In genomic region chr2:103102595-103102994, GRCm38 (mm10) we compare ENCODE assay signal across 19 mouse cellular contexts. TPM values are rescaled to one million over a fixed set of nuclear protein-coding genes. Genes with fewer than 3 reads are reported as not detected.
DNase-seq lines count a peak whose midpoint lies in the region; ATAC-seq and TF ChIP-seq lines count a peak whose summit lies in the region.
"Had no signal": no experiment of that assay in that cellular context is flagged by ENCODE, and none has a peak within 500 bp of the region (broad histone marks: within the 10 kb centered on the region; RNA-seq: fewer than 3 reads in every experiment).

No protein-coding gene starts in this region.

- H3K27me3 ChIP-seq in embryonic facial prominence, embryonic 14.5 days (replicated peaks; ENCODE audit: control insufficient read depth, insufficient read depth, low read length), result no peaks in the 10 kb centered on the region
- H3K27me3 ChIP-seq in embryonic facial prominence, embryonic 10.5 days (replicated peaks; ENCODE audit: low read depth, poor library complexity, severe bottlenecking), result no peaks in the 10 kb centered on the region
- H3K27me3 ChIP-seq in limb, embryonic 14.5 days (ENCODE audit: control insufficient read depth, insufficient read depth, low read length), result no peaks in the 10 kb centered on the region
- no peaks in the 10 kb centered on the region for H3K27me3 ChIP-seq in limb, embryonic 10.5 days (ENCODE audit: low read depth, poor library complexity, severe bottlenecking)
- H3K27me3 ChIP-seq: CH12.LX, Patski had no signal

- TF ChIP-seq POLR2A in limb, embryonic 14.5 days (IDR thresholded peaks at IDR 0.05; ENCODE audit: borderline replicate concordance, extremely low read depth, insufficient read depth, insufficient read length), result no peak

- WGBS in embryonic facial prominence, embryonic 14.5 days, result 60% methylated on average over 5 of the region's 5 CpGs
- 80% methylated on average over 5 of the region's 5 CpGs for WGBS in embryonic facial prominence, embryonic 10.5 days
- WGBS in limb, embryonic 14.5 days, result 55% methylated on average over 5 of the region's 5 CpGs
- WGBS in limb, embryonic 10.5 days, result 87% methylated on average over 5 of the region's 5 CpGs

- peak; percentile 65; the same call in 1 of the 2 replicates for ATAC-seq in embryonic facial prominence, embryonic 14.5 days (ENCODE audit: low read depth)
- ATAC-seq in limb, embryonic 14.5 days (ENCODE audit: low FRiP score, low read depth), result peak; percentile 50; the same call in 1 of the 2 replicates
- ATAC-seq: activated CD4-positive, CD25-positive, alpha-beta regulatory T cell, adult 4 months; CD4-positive, CD25-positive, alpha-beta regulatory T cell, adult 4 months; Patski had no signal

- H3K4me3 ChIP-seq in embryonic facial prominence, embryonic 14.5 days (ENCODE audit: low read depth, low read length), result no peak overlapping the region
- no peak overlapping the region for H3K4me3 ChIP-seq in embryonic facial prominence, embryonic 10.5 days
- H3K4me3 ChIP-seq in limb, embryonic 14.5 days (replicated peaks; ENCODE audit: low read length), result no peak overlapping the region
- no peak overlapping the region for H3K4me3 ChIP-seq in limb, embryonic 10.5 days

- no peaks in the 10 kb centered on the region for H3K9me3 ChIP-seq in embryonic facial prominence, embryonic 14.5 days (ENCODE audit: control insufficient read depth, low read length)
- H3K9me3 ChIP-seq in embryonic facial prominence, embryonic 10.5 days, result no peaks in the 10 kb centered on the region
- no peaks in the 10 kb centered on the region for H3K9me3 ChIP-seq in limb, embryonic 14.5 days (ENCODE audit: control insufficient read depth, low read length)
- H3K9me3 ChIP-seq in limb, embryonic 10.5 days (replicated peaks), result no peaks in the 10 kb centered on the region
- H3K9me3 ChIP-seq: G1E had no signal

- H3K4me2 ChIP-seq in embryonic facial prominence, embryonic 14.5 days (ENCODE audit: low read depth, low read length), result no peak overlapping the region
- no peak overlapping the region for H3K4me2 ChIP-seq in limb, embryonic 14.5 days (replicated peaks; ENCODE audit: low read depth, low read length, severe bottlenecking)

- no peak overlapping the region for H3K9ac ChIP-seq in embryonic facial prominence, embryonic 14.5 days (ENCODE audit: low read depth, low read length)
- H3K9ac ChIP-seq in limb, embryonic 14.5 days (ENCODE audit: low read depth, low read length, severe bottlenecking), result no peak overlapping the region

- H3K4me1 ChIP-seq in embryonic facial prominence, embryonic 14.5 days (ENCODE audit: control insufficient read depth, insufficient read depth, low read length), result 0 out of 2 replicates have a peak, but pooled peaks cover 5% of the 10 kb centered on the region
- no peaks in the 10 kb centered on the region for H3K4me1 ChIP-seq in embryonic facial prominence, embryonic 10.5 days
- no peaks in the 10 kb centered on the region for H3K4me1 ChIP-seq in limb, embryonic 14.5 days (ENCODE audit: control insufficient read depth, insufficient read depth, low read length)
- no peaks in the 10 kb centered on the region for H3K4me1 ChIP-seq in limb, embryonic 10.5 days

- no peak overlapping the region for H3K27ac ChIP-seq in embryonic facial prominence, embryonic 14.5 days (replicated peaks; ENCODE audit: low read depth, low read length)
- H3K27ac ChIP-seq in embryonic facial prominence, embryonic 10.5 days (replicated peaks), result no peak overlapping the region
- H3K27ac ChIP-seq in limb, embryonic 14.5 days (replicated peaks; ENCODE audit: low read depth, low read length), result no peak overlapping the region
- no peak overlapping the region for H3K27ac ChIP-seq in limb, embryonic 10.5 days

- DNase-seq in embryonic facial prominence, embryonic 14.5 days (ENCODE audit: low spot score), result peak; percentile 68
- no peak for DNase-seq in embryonic facial prominence, embryonic 10.5 days (ENCODE audit: low spot score)
- DNase-seq in limb, embryonic 14.5 days (ENCODE audit: low spot score), result no peak
- DNase-seq in limb, embryonic 10.5 days (ENCODE audit: low spot score), result no peak
- DNase-seq: adrenal gland, adult 2 months; adrenal gland, adult 8-10 months; adrenal gland, postnatal 10 days; adrenal gland, postnatal 14 days; adrenal gland, postnatal 25 days; adrenal gland, postnatal 36 days; B cell, adult 2 months; cerebellum, adult 11 months; cerebellum, adult 11-12 months; cerebellum, adult 18-20 months had no signal

- H3K36me3 ChIP-seq in embryonic facial prominence, embryonic 14.5 days (ENCODE audit: control insufficient read depth, insufficient read depth, low read length), result no peaks in the 10 kb centered on the region
- H3K36me3 ChIP-seq in embryonic facial prominence, embryonic 10.5 days (replicated peaks), result no peaks in the 10 kb centered on the region
- no peaks in the 10 kb centered on the region for H3K36me3 ChIP-seq in limb, embryonic 14.5 days (ENCODE audit: control insufficient read depth, insufficient read depth, low read length)
- no peaks in the 10 kb centered on the region for H3K36me3 ChIP-seq in limb, embryonic 10.5 days
- H3K36me3 ChIP-seq: G1E had no signal

RNA-seq across cellular contexts. Expression of gene Apip, which starts 29.1 kb away (rescaled TPM):
- polyA plus RNA-seq in embryonic facial prominence, embryonic 14.5 days (2014; fragmentation: Nextera tagmentation; extraction: Ambion mirVana), result 80.0 and 90.8 TPM in 2 replicates
- 65.9 and 74.8 TPM in 2 replicates for polyA plus RNA-seq in embryonic facial prominence, embryonic 10.5 days (2016; fragmentation: Nextera tagmentation; extraction: Ambion mirVana)
- polyA plus RNA-seq in limb, embryonic 14.5 days (2012; rRNA removed), result 45.1 and 57.8 TPM in 2 replicates
- 80.4 and 80.9 TPM in 2 replicates for polyA plus RNA-seq in limb, embryonic 14.5 days (2014; fragmentation: Nextera tagmentation; extraction: Ambion mirVana)
- 73.4 and 79.6 TPM in 2 replicates for polyA plus RNA-seq in limb, embryonic 10.5 days (2016; fragmentation: Nextera tagmentation; extraction: Ambion mirVana)

RNA-seq across cellular contexts. Expression of gene Pdhx, which starts 29.3 kb away (rescaled TPM):
- 36.6 and 41.1 TPM in 2 replicates for polyA plus RNA-seq in embryonic facial prominence, embryonic 14.5 days (2014; fragmentation: Nextera tagmentation; extraction: Ambion mirVana)
- polyA plus RNA-seq in embryonic facial prominence, embryonic 10.5 days (2016; fragmentation: Nextera tagmentation; extraction: Ambion mirVana), result 40.5 and 44.9 TPM in 2 replicates
- polyA plus RNA-seq in limb, embryonic 14.5 days (2012; rRNA removed), result 31.0 and 33.2 TPM in 2 replicates
- polyA plus RNA-seq in limb, embryonic 14.5 days (2014; fragmentation: Nextera tagmentation; extraction: Ambion mirVana), result 32.1 and 32.4 TPM in 2 replicates
- 39.9 and 41.0 TPM in 2 replicates for polyA plus RNA-seq in limb, embryonic 10.5 days (2016; fragmentation: Nextera tagmentation; extraction: Ambion mirVana)
